Mouse (Mus musculus) spleen, adult 2 months (tissue): ENCODE measurements around the gene Cyfip1. TPM values are rescaled to one million over a fixed set of nuclear protein-coding genes. Genes with fewer than 3 reads are reported as not detected.

Source experiments
- DNase-seq, 2 experiments: peaks; one replicate each; pipeline versions ENCODE4 v3.0.0 to v3.0.0-alpha.2; 2012 to 2021; ENCODE audit warnings: low spot score in 2 of 2, low read depth in 1 of 2
- H3K27ac ChIP-seq: fragments of 200-500 bp; 2 replicates; pipeline ENCODE4 v1.5.1; 2012; ENCODE audit warnings: low read length, inconsistent platforms; ENCODE audit not compliant: insufficient read depth
- H3K27me3 ChIP-seq: fragments of 200-500 bp; 2 replicates; pipeline ENCODE4 v1.6.1; 2012; ENCODE audit warnings: mild to moderate bottlenecking, moderate library complexity, low read length, inconsistent platforms; ENCODE audit not compliant: control insufficient read depth, insufficient read depth
- H3K36me3 ChIP-seq: fragments of 200-500 bp; 2 replicates; pipeline ENCODE4 v1.6.1; 2012; ENCODE audit warnings: mild to moderate bottlenecking, low read length, inconsistent platforms; ENCODE audit not compliant: control insufficient read depth, insufficient read depth
- H3K4me1 ChIP-seq: fragments of 200-500 bp; 2 replicates; pipeline ENCODE4 v1.6.1; 2011; ENCODE audit warnings: inconsistent platforms; ENCODE audit not compliant: control insufficient read depth, insufficient read depth, insufficient read length
- H3K4me3 ChIP-seq: fragments of 200-500 bp; 2 replicates; pipeline ENCODE4 v1.5.1; 2011; ENCODE audit warnings: mild to moderate bottlenecking, inconsistent platforms; ENCODE audit not compliant: insufficient read depth, insufficient read length; ENCODE audit errors: extremely low read depth
- CTCF ChIP-seq: fragments of 200-500 bp; IDR thresholded peaks from 2 replicates; pipeline ENCODE4 v1.5.1; 2011; ENCODE audit warnings: mild to moderate bottlenecking, inconsistent platforms; ENCODE audit not compliant: insufficient read depth, insufficient read length, insufficient replicate concordance; ENCODE audit errors: extremely low read depth
- POLR2A ChIP-seq: fragments of 200-500 bp; IDR thresholded peaks from 2 replicates; pipeline ENCODE4 v1.6.1; 2011; ENCODE audit warnings: low read depth, low read length, inconsistent platforms
- WGBS: fragments of 180-500 bp; shearing (Covaris S2); methylation state at CpG from one replicate; pipeline ENCODE4 v1.1.7; 2018; 5-methylcytosine and 5-hydroxymethylcytosine counted together
- polyA plus RNA-seq: library from polyadenylated mRNA; depleted of rRNA; stranded (reverse); fragments of >200 nt; gene quantifications from 2 replicates; pipeline ENCODE4 v1.2.3, GENCODE M21; 2012

Gene Cyfip1
- polyA plus RNA-seq, 1 experiment, result 17.4 TPM

- peaks cover 4% of the 10 kb centered on the region; the same call in 1 of the 2 replicates for H3K4me1 ChIP-seq
- H3K27ac ChIP-seq, result no peak overlapping the region
- no peak overlapping the region for H3K4me3 ChIP-seq
- H3K36me3 ChIP-seq, result no peaks in the 10 kb centered on the region
- 84% methylated on average over 6 of the region's 6 CpGs for WGBS
- no peaks in the 10 kb centered on the region for H3K27me3 ChIP-seq
- no peak for DNase-seq
- TF ChIP-seq CTCF (no peak), POLR2A (no peak)
Observed at GRCm38 (mm10) chr7:55859956-55860355, 18.4 kb downstream of the Cyfip1 start.

DNA sequence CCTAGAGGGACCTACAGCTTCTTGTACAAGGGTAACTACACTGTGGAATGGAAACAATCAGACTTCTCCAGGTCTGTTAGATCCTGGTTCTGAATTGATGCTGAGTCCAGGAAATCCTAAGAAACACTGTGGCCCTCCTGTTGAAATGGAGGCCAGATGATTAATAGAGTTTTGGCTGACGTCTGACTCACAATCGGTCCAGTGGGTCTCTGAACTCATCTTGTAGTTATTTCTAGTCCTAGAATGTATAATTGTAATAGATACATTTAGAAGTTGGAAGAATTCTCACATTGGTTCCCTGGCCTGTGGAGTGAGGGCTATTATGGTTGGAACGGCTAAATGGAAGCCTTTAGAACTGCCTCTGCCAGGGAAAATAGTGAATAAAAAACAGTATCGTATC is 19.6 kb downstream of the Cyfip1 start:
- WGBS, result 92% methylated on average over 4 of the region's 4 CpGs
- Histone ChIP-seq H3K4me3 (no peak overlapping the region), H3K27me3 (no peaks in the 10 kb centered on the region), H3K27ac (no peak overlapping the region), H3K4me1 (peaks cover 6% of the 10 kb centered on the region; the same call in 1 of the 2 replicates), H3K36me3 (no peaks in the 10 kb centered on the region)
- no peak for DNase-seq
- TF ChIP-seq CTCF (no peak), POLR2A (no peak)

DNA sequence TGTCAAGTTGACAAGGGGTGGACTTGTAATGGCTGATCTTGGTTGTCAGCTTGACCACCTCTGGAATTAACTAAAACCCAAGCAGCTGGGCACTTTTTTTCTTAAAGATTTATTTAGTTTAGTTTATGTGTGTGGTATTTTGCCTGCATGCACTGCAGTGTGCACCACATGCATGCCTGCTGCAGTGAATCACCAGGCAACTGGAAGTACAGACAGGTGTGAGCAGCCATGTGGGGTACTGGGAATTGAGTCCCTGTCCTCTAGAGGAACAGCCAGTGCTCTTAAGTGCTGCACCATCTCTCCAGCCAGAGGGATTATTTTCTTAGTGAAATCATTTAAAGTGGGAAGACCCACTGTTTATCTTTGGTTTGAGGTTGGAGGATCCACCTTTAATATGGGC is 23.5 kb downstream of the Cyfip1 start:
- H3K4me3 ChIP-seq, result no peak overlapping the region
- H3K27ac ChIP-seq, result no peak overlapping the region
- no peak for DNase-seq
- no peaks in the 10 kb centered on the region for H3K36me3 ChIP-seq
- H3K4me1 ChIP-seq, result peaks cover 5% of the 10 kb centered on the region; the same call in 1 of the 2 replicates
- no peaks in the 10 kb centered on the region for H3K27me3 ChIP-seq
- TF ChIP-seq CTCF (no peak), POLR2A (no peak)

DNA sequence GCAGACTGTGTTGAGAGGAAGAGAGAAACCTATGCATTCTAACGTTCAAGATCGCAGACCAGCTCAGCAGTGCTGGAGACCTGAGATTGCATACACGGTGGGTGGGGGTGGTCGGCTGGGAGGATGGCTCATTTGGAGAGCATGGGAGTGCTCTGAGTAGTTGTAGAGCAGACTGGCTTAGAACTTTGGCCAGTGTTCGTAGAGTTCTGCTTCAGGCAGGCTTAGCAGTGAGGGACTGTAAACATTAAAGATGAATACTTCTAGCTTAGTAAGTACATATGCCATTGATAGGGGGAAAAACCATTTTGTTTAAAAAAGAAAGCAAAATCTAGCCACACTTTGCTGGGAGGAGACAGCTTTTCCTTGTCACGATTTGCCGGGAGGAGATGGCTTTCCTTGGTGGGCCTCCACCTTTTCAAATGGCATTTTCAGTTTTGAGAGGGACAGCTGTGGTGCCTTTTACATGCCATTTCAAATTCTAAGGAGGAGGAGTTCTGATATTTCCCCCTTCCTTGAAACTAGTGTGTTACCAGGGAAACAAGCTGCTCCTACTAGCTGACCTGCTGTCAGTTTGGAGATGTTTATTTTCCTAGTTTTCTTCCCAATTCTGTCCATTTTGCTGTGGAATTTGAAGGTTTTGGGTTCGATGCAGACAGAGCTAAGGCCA is 24.3 kb downstream of the Cyfip1 start:
- no peak for DNase-seq
- 80% methylated on average over 8 of the region's 8 CpGs for WGBS
- TF ChIP-seq POLR2A (no peak), CTCF (no peak)

DNA sequence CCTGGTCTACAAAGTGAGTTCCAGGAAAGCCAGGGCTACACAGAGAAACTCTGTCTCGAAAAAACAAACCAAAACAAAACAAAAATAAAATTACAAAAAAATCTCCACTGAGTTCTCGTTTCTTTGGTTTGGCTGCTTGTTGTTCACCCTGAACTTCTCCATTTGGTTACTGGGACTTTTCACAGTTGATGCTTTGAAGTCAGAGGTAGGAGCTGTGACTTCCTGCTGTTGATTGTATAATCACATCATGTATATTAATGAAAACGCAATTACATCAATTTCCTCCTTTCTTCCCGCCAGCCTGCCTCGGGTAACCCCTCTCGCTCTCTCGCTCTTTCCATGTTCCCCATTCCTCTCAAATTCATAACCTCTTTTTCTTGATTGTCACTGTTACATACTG is 26.7 kb downstream of the Cyfip1 start:
- Histone ChIP-seq H3K27ac (no peak overlapping the region), H3K4me1 (peaks cover 5% of the 10 kb centered on the region; the same call in 1 of the 2 replicates)

More for the DNA sequence above, 24.3 kb downstream of the Cyfip1 start:
- Histone ChIP-seq H3K4me1 (peaks cover 5% of the 10 kb centered on the region; the same call in 1 of the 2 replicates), H3K27me3 (no peaks in the 10 kb centered on the region), H3K36me3 (no peaks in the 10 kb centered on the region), H3K4me3 (no peak overlapping the region), H3K27ac (no peak overlapping the region)

DNA sequence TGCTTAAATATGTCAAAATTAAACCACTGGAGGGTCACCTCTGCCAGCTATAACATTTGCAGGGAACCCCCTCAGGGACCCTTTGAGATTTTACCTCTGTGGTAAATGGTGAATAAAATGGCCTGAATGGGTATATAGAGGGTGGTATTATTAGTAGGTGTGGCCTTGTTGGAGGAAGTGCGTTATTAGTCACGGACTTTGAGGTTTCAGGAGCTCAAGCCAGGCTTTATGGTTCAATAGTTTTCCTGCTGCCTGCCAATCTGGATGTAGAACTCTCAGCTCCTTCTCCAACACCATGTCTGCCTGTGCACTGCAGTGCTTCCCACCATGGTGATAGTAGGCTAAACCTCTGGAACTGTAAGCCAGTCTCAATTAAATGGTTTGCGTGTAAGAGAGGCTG is 27.7 kb downstream of the Cyfip1 start:
- no peaks in the 10 kb centered on the region for H3K27me3 ChIP-seq
- peaks cover 5% of the 10 kb centered on the region; the same call in 1 of the 2 replicates for H3K4me1 ChIP-seq
- WGBS, result 73% methylated on average over 3 of the region's 3 CpGs
- no peak overlapping the region for H3K4me3 ChIP-seq
- TF ChIP-seq POLR2A (no peak), CTCF (no peak)
- H3K27ac ChIP-seq, result no peak overlapping the region
- DNase-seq, result no peak
- 0 out of 2 replicates have a peak, but pooled peaks cover 2% of the 10 kb centered on the region for H3K36me3 ChIP-seq

More for the DNA sequence above, 26.7 kb downstream of the Cyfip1 start:
- TF ChIP-seq POLR2A, result no peak
- TF ChIP-seq CTCF, result no peak
- 35% methylated on average over 7 of the region's 7 CpGs for WGBS
- Histone ChIP-seq H3K36me3 (no peaks in the 10 kb centered on the region), H3K4me3 (no peak overlapping the region), H3K27me3 (no peaks in the 10 kb centered on the region)
- DNase-seq, result no peak
